Mouse (Mus musculus) liver, adult 2 months (tissue): Measurements from ENCODE around the gene Cuzd1.

Source experiments
- CTCF ChIP-seq: fragments of 200-500 bp; IDR thresholded peaks from 2 replicates; pipeline ENCODE4 v1.5.1; 2011; ENCODE audit warnings: low read depth, low read length, control low read depth
- POLR2A ChIP-seq: fragments of 200-500 bp; IDR thresholded peaks from 2 replicates; pipeline ENCODE4 v1.6.1; 2011; ENCODE audit warnings: low read length, control low read depth; ENCODE audit not compliant: insufficient read depth; ENCODE audit errors: extremely low read depth

DNA sequence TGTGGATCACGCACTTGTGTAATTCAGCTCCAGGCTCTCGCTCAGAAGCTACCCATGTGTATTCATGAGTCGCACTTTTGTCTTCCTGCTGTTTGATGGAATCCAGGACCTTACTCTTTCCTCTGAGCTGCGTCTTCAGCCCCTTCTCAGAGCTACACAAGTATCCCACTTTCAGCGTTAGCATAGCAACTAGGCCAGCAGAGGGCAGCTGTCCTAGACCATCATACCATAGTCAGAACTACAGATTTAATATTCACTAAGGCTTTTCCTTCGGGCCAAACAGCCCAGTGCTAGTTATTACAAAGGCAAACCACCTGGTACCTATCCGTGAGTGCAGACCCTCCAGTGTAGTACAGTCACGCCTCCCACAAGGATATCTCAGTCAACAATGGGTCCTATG, 24.9 kb downstream of the Cuzd1 start:
- no peak for TF ChIP-seq CTCF
- no peak for TF ChIP-seq POLR2A
